Mouse (Mus musculus) cortical plate, adult 2 months (tissue): Measurements from ENCODE around the gene Cep41.

Source experiments
- CTCF ChIP-seq: fragments of 200-500 bp; IDR thresholded peaks from 2 replicates; pipeline ENCODE4 v1.5.1; 2011; ENCODE audit warnings: mild to moderate bottlenecking, control low read depth, low read length; ENCODE audit not compliant: insufficient read depth; ENCODE audit errors: extremely low read depth
- POLR2A ChIP-seq: fragments of 200-500 bp; IDR thresholded peaks from 2 replicates; pipeline ENCODE4 v1.6.1; 2011; ENCODE audit warnings: mild to moderate bottlenecking, low read length, control low read depth; ENCODE audit not compliant: insufficient read depth; ENCODE audit errors: extremely low read depth

GRCm38 (mm10) chr6:30635361-30635862, 58.1 kb downstream of the Cep41 start:
- TF ChIP-seq POLR2A (no peak), CTCF (no peak)
